Comparison of ENCODE assay signal across 20 mouse cellular contexts in genomic region chr1:190129553-190129952, GRCm38 (mm10). TPM values are rescaled to one million over a fixed set of nuclear protein-coding genes. Genes with fewer than 3 reads are reported as not detected.
DNase-seq lines count a peak whose midpoint lies in the region; ATAC-seq and TF ChIP-seq lines count a peak whose summit lies in the region.
"Had no signal": no experiment of that assay in that cellular context is flagged by ENCODE, and none has a peak within 500 bp of the region (broad histone marks: within the 10 kb centered on the region; RNA-seq: fewer than 3 reads in every experiment).

No protein-coding gene starts in this region.

- no peak overlapping the region for H3K4me3 ChIP-seq in heart, embryonic 16.5 days (ENCODE audit: low read length)
- no peak overlapping the region for H3K4me3 ChIP-seq in midbrain, embryonic 11.5 days (ENCODE audit: low read depth, low read length)
- H3K4me3 ChIP-seq in midbrain, embryonic 16.5 days (ENCODE audit: low read depth, low read length), result no peak overlapping the region
- no peak overlapping the region for H3K4me3 ChIP-seq in liver, embryonic 11.5 days (ENCODE audit: low read depth, low read length)
- H3K4me3 ChIP-seq in liver, postnatal 0 days (ENCODE audit: low read depth, low read length), result no peak overlapping the region
- H3K4me3 ChIP-seq: embryonic facial prominence, embryonic 12.5 days had no signal

- H3K9ac ChIP-seq in heart, embryonic 16.5 days (ENCODE audit: low read length), result no peak overlapping the region
- no peak overlapping the region for H3K9ac ChIP-seq in midbrain, embryonic 11.5 days (ENCODE audit: low read length)
- no peak overlapping the region for H3K9ac ChIP-seq in midbrain, embryonic 16.5 days (ENCODE audit: low read depth, low read length)
- H3K9ac ChIP-seq in liver, embryonic 11.5 days (ENCODE audit: low read depth, low read length), result no peak overlapping the region
- no peak overlapping the region for H3K9ac ChIP-seq in liver, postnatal 0 days (replicated peaks)
- H3K9ac ChIP-seq: embryonic facial prominence, embryonic 12.5 days had no signal

- no peaks in the 10 kb centered on the region for H3K27me3 ChIP-seq in heart, embryonic 16.5 days (ENCODE audit: control insufficient read depth, insufficient read depth, low read length)
- no peaks in the 10 kb centered on the region for H3K27me3 ChIP-seq in midbrain, embryonic 11.5 days (ENCODE audit: control insufficient read depth, insufficient read depth, low read length)
- H3K27me3 ChIP-seq in midbrain, embryonic 16.5 days (ENCODE audit: control insufficient read depth, insufficient read depth, low read depth, low read length), result no peaks in the 10 kb centered on the region
- H3K27me3 ChIP-seq in liver, embryonic 11.5 days (replicated peaks; ENCODE audit: control insufficient read depth, insufficient read depth, low read length), result no peaks in the 10 kb centered on the region
- no peaks in the 10 kb centered on the region for H3K27me3 ChIP-seq in liver, postnatal 0 days (ENCODE audit: insufficient read depth, low read length)

- WGBS in heart, embryonic 16.5 days, result 59% methylated on average over 7 of the region's 7 CpGs
- WGBS in midbrain, embryonic 11.5 days, result 32% methylated on average over 7 of the region's 7 CpGs
- WGBS in midbrain, embryonic 16.5 days, result 50% methylated on average over 7 of the region's 7 CpGs
- WGBS in liver, embryonic 11.5 days, result 61% methylated on average over 7 of the region's 7 CpGs
- WGBS in liver, postnatal 0 days (ENCODE audit: insufficient replicate concordance), result 53% methylated on average over 7 of the region's 7 CpGs

- no peak for TF ChIP-seq EP300 in liver, postnatal 0 days (IDR thresholded peaks at IDR 0.05; ENCODE audit: low read depth)

- ATAC-seq in heart, embryonic 16.5 days (replicated peaks; ENCODE audit: extremely low read depth, insufficient read depth, low FRiP score), result no peak
- peak; percentile 38; the same call in 1 of the 2 replicates for ATAC-seq in midbrain, embryonic 11.5 days (ENCODE audit: low FRiP score)
- no peak for ATAC-seq in midbrain, embryonic 16.5 days
- peak; percentile 48; the same call in 1 of the 2 replicates for ATAC-seq in liver, embryonic 11.5 days (replicated peaks; ENCODE audit: low FRiP score)
- peak; percentile 74 for ATAC-seq in liver, postnatal 0 days
- ATAC-seq: CD4-positive, CD25-positive, alpha-beta regulatory T cell, adult 4 months had no signal

- intact Hi-C loops in heart, postnatal 10 days (cut with DNase I), result loop anchor here (2.0 to 5.0 kb wide), 2 partner anchors 41 to 67 kb away; partner anchors contain the start of gene Prox1

- H3K27ac ChIP-seq in heart, embryonic 16.5 days (ENCODE audit: low read length), result peak overlapping the region; percentile 97
- 0 out of 2 replicates have a peak overlapping the region, but pooled peaks have one; percentile 61 for H3K27ac ChIP-seq in midbrain, embryonic 11.5 days (ENCODE audit: low read depth, low read length)
- no peak overlapping the region for H3K27ac ChIP-seq in midbrain, embryonic 16.5 days (ENCODE audit: low read length)
- peak overlapping the region; percentile 43; the same call in 1 of the 2 replicates for H3K27ac ChIP-seq in liver, embryonic 11.5 days (ENCODE audit: low read depth, low read length)
- peak overlapping the region; percentile 49; the same call in 1 of the 2 replicates for H3K27ac ChIP-seq in liver, postnatal 0 days (ENCODE audit: low read depth)
- H3K27ac ChIP-seq: embryonic facial prominence, embryonic 12.5 days had no signal

- TF ChIP-seq CTCF in liver, postnatal 0 days (IDR thresholded peaks at IDR 0.05; ENCODE audit: low read depth), result no peak

- no peak for DNase-seq in heart, postnatal 10 days
- peak; percentile 90 for DNase-seq in midbrain, embryonic 11.5 days (ENCODE audit: low spot score, missing footprints)
- DNase-seq in liver, embryonic 11.5 days (ENCODE audit: low spot score), result no peak
- peak; percentile 30 for DNase-seq in liver, postnatal 0 days
- no peak for DNase-seq in right cerebral cortex, postnatal 4 days
- DNase-seq in gastrocnemius, postnatal 10 days, result no peak
- DNase-seq: adrenal gland, postnatal 10 days; cerebellum, adult 18-20 months; gastrocnemius, postnatal 36 days; kidney, adult 18-20 months; kidney, postnatal 25 days; left cerebral cortex, postnatal 4 days; right cerebral cortex, postnatal 14 days; thymus, postnatal 4 days had no signal

- peaks cover 34% of the 10 kb centered on the region for H3K4me1 ChIP-seq in heart, embryonic 16.5 days (ENCODE audit: control insufficient read depth, insufficient read depth, low read length)
- peaks cover 61% of the 10 kb centered on the region for H3K4me1 ChIP-seq in midbrain, embryonic 11.5 days (ENCODE audit: control insufficient read depth, insufficient read depth, low read length)
- peaks cover 15% of the 10 kb centered on the region for H3K4me1 ChIP-seq in midbrain, embryonic 16.5 days (ENCODE audit: control insufficient read depth, insufficient read depth, low read length)
- peaks cover 7% of the 10 kb centered on the region for H3K4me1 ChIP-seq in liver, embryonic 11.5 days (replicated peaks; ENCODE audit: control insufficient read depth, insufficient read depth, low read length)
- peaks cover 7% of the 10 kb centered on the region for H3K4me1 ChIP-seq in liver, postnatal 0 days (ENCODE audit: insufficient read depth)

- H3K9me3 ChIP-seq in heart, embryonic 16.5 days (replicated peaks; ENCODE audit: control insufficient read depth, low read length), result no peaks in the 10 kb centered on the region
- no peaks in the 10 kb centered on the region for H3K9me3 ChIP-seq in midbrain, embryonic 11.5 days (ENCODE audit: control insufficient read depth, low read length)
- no peaks in the 10 kb centered on the region for H3K9me3 ChIP-seq in midbrain, embryonic 16.5 days (replicated peaks; ENCODE audit: control insufficient read depth, low read length, poor library complexity, severe bottlenecking)
- no peaks in the 10 kb centered on the region for H3K9me3 ChIP-seq in liver, embryonic 11.5 days (ENCODE audit: control insufficient read depth, low read length)
- H3K9me3 ChIP-seq in liver, postnatal 0 days (ENCODE audit: low read length), result no peaks in the 10 kb centered on the region
- H3K9me3 ChIP-seq: embryonic facial prominence, embryonic 12.5 days had no signal

- 0 out of 2 replicates have a peak, but pooled peaks cover 4% of the 10 kb centered on the region for H3K36me3 ChIP-seq in heart, embryonic 16.5 days (ENCODE audit: control insufficient read depth, insufficient read depth)
- no peaks in the 10 kb centered on the region for H3K36me3 ChIP-seq in midbrain, embryonic 11.5 days (ENCODE audit: control insufficient read depth, insufficient read depth, low read length)
- no peaks in the 10 kb centered on the region for H3K36me3 ChIP-seq in midbrain, embryonic 16.5 days (ENCODE audit: control insufficient read depth, insufficient read depth, low read length)
- H3K36me3 ChIP-seq in liver, embryonic 11.5 days (ENCODE audit: control insufficient read depth, insufficient read depth, low read length), result no peaks in the 10 kb centered on the region; the same call in 1 of the 2 replicates
- H3K36me3 ChIP-seq in liver, postnatal 0 days (replicated peaks; ENCODE audit: insufficient read depth, low read length), result no peaks in the 10 kb centered on the region
- H3K36me3 ChIP-seq: embryonic facial prominence, embryonic 12.5 days had no signal

- H3K4me2 ChIP-seq in heart, embryonic 16.5 days (ENCODE audit: low read depth, low read length), result no peak overlapping the region
- no peak overlapping the region for H3K4me2 ChIP-seq in midbrain, embryonic 11.5 days
- no peak overlapping the region for H3K4me2 ChIP-seq in midbrain, embryonic 16.5 days (ENCODE audit: low read length)
- H3K4me2 ChIP-seq in liver, embryonic 11.5 days, result no peak overlapping the region
- no peak overlapping the region for H3K4me2 ChIP-seq in liver, postnatal 0 days (ENCODE audit: low read depth, low read length)

RNA-seq across cellular contexts. Expression of gene Prox1, which starts 41.0 kb away (rescaled TPM):
- polyA plus RNA-seq in heart, embryonic 16.5 days (2015; fragmentation: Nextera tagmentation; extraction: Ambion mirVana), result 16.4 and 17.7 TPM in 2 replicates
- 10 to 100 TPM; 34.3 to 68.1 TPM for total RNA-seq in heart, postnatal 10 days (2021)
- 8.3 TPM in 2 replicates for polyA plus RNA-seq in midbrain, embryonic 11.5 days (2014; fragmentation: Nextera tagmentation; extraction: Ambion mirVana)
- polyA plus RNA-seq in midbrain, embryonic 16.5 days (2015; fragmentation: Nextera tagmentation; extraction: Ambion mirVana), result 15.9 and 33.5 TPM in 2 replicates
- 12.1 and 13.9 TPM in 2 replicates for polyA plus RNA-seq in liver, embryonic 11.5 days (2014; fragmentation: Nextera tagmentation; extraction: Ambion mirVana)
- 10.0 and 11.8 TPM in 2 replicates for polyA plus RNA-seq in liver, postnatal 0 days (2015; fragmentation: Nextera tagmentation; extraction: Ambion mirVana)
- total RNA-seq in gastrocnemius, postnatal 10 days (2021), result 10 to 100 TPM in 1 of 2 experiments, 1 to 10 TPM in 1; 7.3 to 10.1 TPM
- total RNA-seq: megakaryocyte progenitor cell, adult 5-6 weeks; MEL had no signal

Comparison
In these comparisons a context has a peak if more than half of its experiments do, and no peak if none do; other contexts are left out.
1. ATAC-seq: peak in midbrain, embryonic 11.5 days (single experiment), liver, embryonic 11.5 days (single experiment) and liver, postnatal 0 days (single experiment); none in heart, embryonic 16.5 days (single experiment) and midbrain, embryonic 16.5 days (single experiment).
2. DNase-seq: peak in midbrain, embryonic 11.5 days (single experiment) and liver, postnatal 0 days (single experiment); none in heart, postnatal 10 days (0 of 2), liver, embryonic 11.5 days (single experiment), right cerebral cortex, postnatal 4 days (single experiment) and gastrocnemius, postnatal 10 days (single experiment).